Mouse (Mus musculus): ENCODE measurements around the gene Zswim3.
"Not testable (repeated sequence)": the region's sequence is repeated elsewhere in the genome, so short reads cannot be mapped to it uniquely, and the experiment has no call there.

The Zswim3 gene

DNA sequence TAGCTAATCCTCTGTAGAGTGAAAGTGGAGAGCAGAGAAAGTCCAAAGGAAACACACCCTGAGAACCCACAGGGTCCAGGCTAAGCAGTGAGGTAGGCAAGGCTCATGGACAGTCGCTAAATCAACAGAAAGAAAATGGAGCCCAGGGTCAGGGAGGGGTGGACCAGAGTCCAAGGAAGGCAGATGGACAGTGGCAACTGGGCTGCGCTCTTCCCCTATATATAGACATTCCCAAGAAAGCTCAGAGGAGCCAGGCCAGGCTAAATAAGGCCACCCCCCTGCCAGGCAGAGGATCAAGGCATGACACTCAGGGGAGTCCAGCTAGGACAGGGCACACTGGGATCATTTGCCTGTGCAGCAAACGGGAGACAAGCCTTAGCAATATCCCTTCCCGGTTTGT is 23.0 kb upstream of the Zswim3 start:
- no peak for DNase-seq (ENCODE audit: low spot score in 2 of 2)

DNA sequence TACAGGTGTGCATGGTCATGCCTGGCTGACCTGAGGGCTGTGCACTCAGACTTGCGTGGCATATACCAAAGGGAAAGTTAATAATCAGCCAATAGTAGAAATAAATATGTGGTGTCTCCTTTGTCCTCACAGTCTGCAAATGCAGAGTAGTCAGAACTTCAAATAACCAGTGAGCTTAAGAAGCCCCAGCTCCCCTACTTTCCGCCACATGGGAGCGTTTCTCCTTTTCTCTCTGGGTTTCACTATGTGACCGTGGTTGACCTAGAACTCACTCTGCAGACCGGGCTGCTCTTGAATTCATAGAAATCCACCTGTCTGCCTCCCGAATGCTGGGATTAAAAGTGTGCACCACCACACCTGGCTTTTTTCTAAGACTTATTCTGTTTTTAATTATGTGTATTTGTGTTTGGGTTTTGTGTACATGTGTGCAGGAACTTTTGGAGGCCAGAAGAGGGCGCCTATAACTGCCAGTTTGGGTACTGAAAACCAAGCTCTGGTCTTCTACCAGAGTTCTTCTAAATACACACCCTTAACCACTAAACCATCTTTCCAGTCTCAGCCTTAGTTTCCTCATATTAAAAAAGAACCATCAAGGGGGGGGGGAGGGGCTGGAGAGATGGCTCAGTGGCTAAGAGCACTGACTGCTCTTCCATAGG is 20.8 kb upstream of the Zswim3 start:
- no peak for DNase-seq (ENCODE audit: low spot score in 2 of 2)

DNA sequence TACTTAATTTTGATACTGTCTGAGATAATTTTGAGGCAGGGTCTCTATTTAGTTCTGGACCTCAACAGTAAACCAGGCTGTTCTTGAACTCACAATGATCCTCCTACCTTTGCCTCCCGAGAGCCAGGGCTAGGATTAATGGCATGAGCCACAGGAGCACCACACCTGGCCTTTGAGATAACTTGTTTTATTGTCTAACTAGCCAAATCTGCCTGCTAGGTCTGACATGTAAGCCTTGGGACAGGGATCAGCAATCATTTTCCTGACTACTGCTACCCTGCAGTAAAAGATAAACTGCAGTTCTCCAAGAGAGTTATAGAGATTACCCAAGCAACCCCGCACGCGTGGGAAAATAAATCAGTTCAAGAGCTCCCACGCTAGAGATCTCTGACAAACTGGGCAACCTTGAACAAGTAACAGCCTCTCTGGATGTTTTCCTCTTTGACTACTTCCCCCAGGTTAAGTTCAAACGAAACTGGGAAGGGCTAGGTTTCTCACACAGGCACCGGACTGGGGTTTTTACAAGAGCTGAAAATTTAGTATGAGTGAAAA is 20.0 kb upstream of the Zswim3 start:
- DNase-seq (ENCODE audit: low spot score in 2 of 2): no peak

DNA sequence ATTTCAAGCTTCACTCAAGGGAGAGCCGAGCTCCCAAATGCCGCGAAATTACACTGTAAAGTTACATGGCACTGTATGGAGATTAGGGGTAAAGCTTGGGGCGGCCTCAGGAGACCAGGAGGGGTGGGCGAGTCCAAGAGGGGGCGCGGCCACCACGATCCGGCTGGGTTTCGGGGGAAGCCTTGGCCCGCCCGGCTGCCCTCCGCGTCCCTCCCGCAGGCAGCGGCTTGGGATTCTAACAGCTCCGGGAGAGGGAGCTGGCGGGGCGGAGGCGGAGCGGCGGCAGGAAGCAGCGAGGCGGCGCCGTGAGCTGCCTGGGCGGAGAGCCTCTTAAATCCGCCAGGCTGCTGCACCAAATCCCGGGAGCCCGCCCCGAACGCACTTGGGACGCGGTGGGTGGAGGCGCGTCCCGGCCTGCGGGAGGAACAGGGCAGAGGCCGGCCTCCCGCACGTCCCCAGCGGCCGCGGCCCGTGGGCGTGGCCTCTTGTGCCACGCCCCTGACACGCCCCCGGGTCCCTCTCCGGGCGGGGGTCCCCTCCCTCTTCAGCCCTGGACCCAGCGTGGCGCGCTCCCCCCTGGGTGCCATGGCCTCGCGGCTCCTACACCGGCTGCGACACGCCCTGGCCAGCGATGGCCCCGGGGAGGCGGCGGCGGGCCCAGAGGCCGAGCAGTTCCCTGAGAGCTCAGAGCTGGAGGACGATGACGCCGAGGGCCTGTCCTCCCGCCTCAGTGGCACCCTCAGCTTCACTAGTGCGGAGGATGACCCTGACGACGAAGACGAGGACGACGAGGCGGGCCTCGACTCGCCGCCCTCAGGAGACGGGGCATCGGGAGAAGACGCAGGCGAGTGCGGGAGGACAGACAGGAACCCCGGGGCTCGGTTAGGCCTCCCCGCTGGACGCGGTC is 19.2 kb upstream of the Zswim3 start, which contains the start of gene Snx21:
TSS of gene Snx21 (plus strand) at position 343 of the 907 bp plus-strand sequence.
- DNase-seq (ENCODE audit: low spot score in 2 of 2): peak; percentile 63 to 73

DNA sequence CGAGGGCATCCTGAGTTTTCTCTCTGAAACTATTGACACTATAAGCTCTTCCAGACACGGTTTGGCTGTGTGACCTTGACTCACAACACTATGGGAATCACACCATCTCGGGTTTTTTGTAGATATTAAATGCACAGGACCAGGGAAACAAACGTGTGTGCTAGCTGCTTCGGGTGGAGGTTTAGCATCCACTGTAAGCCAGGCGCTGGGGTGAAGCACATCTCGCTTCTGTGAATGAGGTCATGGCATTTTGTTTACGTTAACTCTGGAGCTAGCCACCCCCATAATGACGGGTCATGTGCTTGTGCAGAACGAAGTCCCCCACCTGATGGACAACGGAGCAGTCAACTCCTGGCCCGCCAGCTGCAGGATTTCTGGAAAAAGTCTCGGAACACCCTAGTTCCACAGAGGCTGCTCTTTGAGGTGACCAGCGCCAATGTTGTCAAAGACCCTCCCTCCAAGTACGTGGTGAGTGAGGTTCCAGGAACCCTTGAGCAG is 18.5 kb upstream of the Zswim3 start:
- DNase-seq (ENCODE audit: low spot score in 2 of 2): peak in 1 of 2 experiments; percentile 31

DNA sequence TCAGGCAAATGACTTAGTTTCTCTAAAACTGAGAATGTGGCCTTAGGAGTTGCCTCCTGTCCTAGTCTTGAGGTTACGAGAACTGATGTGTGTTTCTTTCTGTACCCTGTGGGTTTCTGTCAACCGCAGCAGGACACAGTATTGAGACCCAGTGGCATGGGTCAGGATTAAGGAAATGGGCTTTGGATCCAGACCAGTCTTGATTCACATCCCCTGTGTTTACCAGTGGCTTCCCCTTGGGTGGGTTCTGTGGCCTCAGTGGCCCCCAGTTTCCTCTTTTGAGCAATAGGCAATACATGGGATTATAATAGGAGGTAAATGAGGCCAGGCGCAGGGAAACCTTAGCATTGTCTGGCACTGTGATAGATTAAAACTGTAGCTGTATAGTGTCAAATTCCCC is 17.9 kb upstream of the Zswim3 start:
- DNase-seq (ENCODE audit: low spot score in 2 of 2): no peak

DNA sequence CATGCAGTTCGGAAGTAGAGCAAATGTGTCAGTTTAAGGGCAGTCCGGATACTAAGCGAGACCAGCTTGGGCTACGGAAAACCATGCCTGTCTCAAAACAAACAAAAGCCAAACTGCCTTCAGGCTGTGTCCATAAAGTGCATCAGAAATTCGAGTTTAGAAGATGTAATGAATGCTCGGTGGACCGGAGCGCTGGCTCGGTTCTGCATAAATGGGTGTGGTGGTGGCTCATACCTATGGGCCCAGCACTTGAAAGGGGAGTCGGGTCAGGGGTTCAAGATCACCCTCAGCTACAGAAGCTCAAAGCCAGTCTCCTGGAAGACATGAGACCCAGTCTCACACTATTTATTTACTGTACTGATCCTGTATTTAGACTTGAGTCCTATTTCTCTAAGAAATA is 17.1 kb upstream of the Zswim3 start:
- DNase-seq (ENCODE audit: low spot score in 2 of 2): no peak

DNA sequence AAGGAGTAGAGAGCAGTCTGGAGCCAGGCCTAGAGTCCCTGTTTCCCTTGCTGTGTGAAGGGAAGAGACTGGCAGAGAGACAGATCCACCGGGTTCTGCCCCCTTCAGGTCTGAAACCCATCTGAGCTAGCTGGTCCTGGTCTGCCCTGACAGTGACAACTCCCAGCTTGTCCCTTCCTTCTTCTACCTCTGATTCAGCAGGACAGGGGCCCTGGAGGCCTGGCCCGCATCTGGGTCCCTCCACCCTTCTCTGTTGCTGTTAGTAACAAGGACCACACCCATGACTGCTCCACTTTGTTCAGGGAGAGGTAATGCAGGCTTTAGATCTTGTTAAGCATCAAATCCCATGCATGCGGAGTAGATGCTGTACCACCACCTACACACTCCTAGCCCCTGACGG is 16.5 kb upstream of the Zswim3 start:
- DNase-seq (ENCODE audit: low spot score in 2 of 2): no peak

DNA sequence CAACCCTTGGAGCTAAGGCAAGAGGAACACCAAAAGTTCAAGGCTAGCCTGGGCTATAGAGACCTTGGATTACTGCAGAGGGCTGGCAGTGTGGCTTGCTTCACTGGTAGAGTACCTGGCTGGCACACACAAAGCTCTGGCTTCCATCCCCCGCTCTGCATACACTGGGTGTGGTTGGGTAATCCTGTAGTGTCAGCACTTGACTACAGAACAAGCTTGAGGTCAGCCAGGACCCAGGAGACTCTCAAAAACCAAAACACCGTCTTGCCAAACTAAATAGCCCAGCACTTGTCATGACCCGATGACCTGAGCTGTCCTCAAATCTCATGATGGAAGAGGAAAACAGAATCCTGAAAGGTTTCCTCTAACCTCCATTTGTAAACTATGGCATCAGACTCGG is 14.4 kb upstream of the Zswim3 start:
- no peak for DNase-seq (ENCODE audit: low spot score in 2 of 2)

DNA sequence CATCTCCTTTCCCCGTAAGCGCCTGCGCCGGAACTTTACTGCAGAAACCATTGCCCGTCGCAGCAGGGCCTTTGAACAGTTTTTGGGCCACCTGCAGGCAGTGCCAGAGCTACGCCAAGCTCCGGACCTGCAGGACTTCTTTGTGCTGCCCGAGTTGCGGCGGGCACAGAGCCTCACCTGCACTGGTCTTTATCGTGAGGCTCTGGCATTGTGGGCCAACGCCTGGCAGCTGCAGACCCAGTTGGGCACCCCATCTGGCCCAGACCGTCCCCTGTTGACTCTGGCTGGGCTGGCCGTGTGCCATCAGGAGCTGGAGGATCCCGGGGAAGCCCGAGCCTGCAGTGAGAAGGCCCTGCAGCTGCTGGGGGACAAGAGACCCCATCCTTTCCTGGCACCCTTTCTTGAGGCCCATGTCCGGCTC is 13.0 kb upstream of the Zswim3 start:
- DNase-seq (ENCODE audit: low spot score in 2 of 2): no peak

DNA sequence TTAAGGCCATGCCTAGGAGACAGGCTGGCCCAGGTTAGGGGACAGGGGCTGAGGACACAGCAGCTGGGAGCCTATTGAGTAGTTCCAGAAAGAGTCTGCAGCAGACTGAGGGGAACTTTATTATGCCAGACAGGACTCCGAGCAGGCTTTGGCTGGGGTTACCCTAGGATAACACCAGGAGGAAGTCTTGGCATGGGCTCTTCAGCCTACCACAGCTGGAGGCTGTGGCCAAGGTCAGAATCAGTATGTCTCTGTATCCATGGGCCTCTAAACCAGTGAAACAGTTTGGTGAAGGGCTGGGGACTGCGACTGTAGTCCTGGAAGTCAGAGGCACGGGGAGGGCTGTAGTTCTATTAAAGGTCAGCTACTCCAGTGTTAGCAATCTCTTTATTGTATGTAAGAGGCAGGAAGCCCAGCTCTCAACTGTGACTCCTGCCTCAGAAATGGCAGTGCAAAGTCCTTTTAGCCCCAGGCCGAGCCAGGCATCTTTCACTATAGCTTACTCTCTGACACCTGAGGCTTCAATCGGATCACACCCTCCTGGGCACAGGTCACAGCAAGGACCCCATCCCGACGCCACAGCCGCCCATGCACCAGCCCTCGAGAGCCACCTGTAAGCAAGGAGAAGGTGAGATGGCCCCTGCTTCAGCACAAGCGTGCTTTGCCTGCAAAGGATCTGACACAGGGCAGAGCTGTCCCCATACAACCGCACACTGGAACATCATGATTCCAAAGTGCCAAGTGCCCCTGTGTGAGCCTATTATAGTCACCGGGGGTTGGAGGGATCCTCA is 12.3 kb upstream of the Zswim3 start:
- no peak for DNase-seq (ENCODE audit: low spot score in 2 of 2)

DNA sequence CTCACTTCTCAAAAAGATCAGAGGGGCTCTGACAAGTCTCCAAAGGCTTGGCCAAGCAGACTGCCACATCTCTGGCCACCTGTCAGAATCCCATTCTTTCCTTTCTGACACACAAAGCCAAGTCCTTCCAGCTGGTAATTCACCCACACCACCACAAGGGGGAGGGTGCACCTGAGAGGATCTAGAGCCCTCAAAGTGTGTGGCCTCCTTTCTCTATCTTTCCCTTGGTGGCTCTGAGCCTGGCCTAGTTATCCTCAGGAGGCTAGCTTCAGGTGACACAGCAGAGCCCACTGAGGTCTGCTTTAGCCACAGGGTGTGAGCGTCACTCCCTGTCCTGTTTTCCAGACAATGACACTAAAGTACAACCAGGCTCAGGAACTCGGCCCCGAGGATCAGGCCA is 11.7 kb upstream of the Zswim3 start:
- DNase-seq (ENCODE audit: low spot score in 2 of 2): peak; percentile 48 to 55

DNA sequence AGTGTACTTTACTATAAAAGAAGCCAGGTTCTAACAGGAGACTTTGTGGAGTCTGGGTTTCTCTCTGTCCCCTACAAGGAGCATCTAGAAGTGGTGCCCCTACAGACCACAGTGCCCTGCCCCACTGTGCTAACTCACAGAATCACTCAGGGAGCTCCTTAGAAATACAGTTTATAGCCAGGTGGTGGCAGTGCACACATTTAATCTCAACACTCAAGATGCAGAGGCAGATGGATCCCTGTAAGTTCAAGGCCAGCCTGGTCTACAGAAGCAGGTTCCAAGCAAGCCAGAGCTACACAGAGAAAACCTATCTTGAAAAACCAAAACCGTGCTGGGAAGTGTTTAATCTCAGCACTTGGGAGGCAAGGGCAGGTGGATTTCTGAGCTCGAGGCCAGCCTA is 11.1 kb upstream of the Zswim3 start:
- no peak for DNase-seq (ENCODE audit: low spot score in 2 of 2)

DNA sequence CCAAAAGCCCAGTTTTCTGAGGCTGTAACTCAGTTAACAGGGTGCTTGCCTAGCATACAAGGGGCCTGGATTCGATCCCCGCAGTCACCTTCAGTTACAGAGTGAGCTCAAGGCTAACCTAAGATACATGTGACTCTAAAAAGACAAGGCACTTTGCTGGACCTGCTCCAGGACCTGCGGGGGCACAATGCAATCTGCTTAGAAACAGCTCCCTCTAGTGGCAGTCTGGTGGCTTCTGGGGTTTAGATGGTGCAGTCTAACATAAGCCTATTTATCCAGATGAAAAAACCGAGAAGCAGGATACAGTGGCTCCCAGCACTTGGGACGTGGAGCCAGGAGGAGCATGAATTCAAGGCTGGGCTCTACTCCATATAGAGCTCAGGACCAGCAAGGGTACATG is 10.6 kb upstream of the Zswim3 start:
- peak; percentile 68 to 76 for DNase-seq (ENCODE audit: low spot score in 2 of 2)

DNA sequence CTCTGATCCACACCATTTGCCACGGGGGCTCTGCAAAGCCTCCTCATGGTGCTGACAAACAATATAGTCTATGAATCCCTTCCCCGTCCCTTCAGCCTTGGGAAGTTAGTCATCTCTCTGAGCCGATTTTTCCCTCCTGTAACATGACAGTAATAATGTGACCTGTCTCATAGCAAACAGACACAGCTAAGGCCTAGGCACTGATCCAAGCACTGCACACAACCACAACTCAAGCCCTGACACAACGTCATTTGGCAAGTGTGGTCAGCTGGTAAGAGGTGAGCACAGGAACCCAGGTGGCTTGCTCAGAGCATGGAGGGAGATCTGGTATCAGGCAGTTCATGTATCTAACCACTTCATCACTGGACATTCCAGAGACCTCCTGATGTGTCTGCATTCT is 9.0 kb upstream of the Zswim3 start:
- DNase-seq (ENCODE audit: low spot score in 2 of 2): no peak

DNA sequence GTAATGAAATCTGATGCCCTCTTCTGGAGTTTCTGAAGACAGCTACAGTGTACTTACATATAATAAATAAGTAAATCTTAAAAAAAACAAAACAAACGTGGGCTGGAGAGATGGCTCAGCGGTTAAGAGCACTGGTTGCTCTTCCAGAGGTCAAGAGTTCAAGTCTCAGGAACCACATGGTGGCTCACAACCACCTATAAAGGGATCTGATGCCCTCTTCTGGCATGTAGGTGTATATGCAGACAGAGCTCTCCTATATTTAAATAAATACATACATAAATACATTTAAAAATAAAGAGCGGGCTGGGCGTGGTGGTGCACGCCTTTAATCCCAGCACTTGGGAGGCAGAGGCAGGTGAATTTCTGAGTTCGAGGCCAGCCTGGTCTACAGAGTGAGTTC is 6.3 kb upstream of the Zswim3 start:
- not testable (repeated sequence) for DNase-seq (ENCODE audit: low spot score in 2 of 2)

DNA sequence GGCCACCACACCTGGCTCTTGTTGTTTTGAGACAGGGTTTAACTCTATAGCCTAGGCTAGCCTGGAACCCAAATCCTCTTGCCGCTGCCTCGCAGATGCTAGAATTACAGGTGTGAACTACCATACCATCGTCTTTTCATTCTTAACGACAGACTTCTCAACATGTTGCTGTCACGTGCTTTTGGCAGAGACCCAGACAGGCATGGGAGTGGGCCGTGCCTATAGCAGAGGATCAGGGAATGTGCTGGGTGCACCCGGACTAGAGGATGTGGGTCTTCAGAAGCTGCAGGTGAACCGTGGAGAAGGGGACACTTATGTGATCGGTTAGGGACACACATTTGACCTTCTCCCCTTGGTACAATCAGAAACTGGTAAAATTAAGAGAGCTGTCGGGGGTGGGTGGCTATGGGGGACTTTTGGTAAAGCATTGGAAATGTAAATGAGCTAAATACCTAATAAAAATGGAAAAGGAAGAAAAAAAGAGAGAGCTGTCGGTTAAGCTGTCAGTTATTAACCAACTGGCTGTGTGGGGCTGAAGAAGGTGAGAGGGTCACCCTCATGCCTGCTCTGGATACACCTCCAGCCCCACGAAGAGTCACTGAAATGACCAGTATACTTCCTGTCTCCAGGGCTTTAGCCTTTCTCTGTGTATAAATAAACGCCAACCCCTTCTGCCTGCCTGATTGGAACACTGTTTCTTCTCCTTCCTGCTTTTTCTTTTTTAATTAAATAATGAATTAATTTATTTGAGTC is 4.5 kb upstream of the Zswim3 start:
- no peak for DNase-seq (ENCODE audit: low spot score in 2 of 2)

DNA sequence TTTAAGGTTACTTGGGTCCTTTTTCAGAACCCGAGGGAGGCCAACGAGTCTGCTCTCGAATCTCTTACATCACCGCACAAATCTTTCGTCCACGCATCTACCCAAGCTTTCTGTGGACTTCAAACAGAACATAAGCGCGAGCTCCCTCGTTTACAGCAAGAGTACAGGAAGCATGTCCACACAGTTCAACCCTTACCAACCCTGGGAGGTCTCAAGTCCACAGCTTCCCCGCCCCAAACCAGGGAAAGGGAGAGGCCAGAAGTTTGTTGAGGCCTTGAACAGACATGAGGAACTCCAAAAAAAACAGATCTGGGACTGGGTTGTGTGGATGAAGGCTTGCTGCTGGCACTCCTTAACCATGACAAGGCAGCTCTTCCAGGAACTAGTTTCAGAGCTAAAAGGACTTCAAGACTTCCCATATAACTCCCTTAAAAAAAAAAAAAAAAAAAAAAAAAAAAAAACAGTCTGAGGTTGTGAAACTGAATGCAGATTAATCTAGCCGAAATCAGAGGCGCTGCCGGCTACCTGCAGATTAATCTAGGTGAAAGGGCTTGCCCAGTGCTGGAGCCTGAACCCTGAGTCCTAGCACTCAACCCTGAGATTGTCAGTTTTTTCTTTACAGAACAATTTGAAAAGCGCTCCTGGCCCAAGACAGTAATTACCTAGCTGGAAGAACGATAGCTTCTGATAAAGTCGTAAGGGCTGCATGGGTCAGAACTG is 1.5 kb upstream of the Zswim3 start:
- no peak for DNase-seq (ENCODE audit: low spot score in 2 of 2)

DNA sequence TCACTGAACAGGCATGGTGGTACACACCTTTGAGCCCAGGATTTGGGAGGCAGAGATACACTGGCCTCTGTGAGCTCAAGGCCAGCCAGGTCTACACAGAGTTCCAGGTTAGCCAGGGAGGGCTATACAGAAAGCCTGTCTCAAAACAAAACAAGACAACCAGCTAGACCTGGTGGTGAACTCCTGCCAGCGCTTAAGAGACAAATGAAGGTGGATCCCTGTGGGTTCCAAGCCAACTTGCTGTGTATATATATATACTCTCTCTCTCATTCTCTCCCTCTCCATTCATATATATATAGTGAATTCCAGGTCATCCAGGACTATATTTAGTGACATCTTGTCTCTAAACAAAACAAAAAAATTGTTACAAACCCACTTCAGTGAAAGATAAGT is 981 bp upstream of the Zswim3 start:
- no peak for DNase-seq (ENCODE audit: low spot score in 2 of 2)

DNA sequence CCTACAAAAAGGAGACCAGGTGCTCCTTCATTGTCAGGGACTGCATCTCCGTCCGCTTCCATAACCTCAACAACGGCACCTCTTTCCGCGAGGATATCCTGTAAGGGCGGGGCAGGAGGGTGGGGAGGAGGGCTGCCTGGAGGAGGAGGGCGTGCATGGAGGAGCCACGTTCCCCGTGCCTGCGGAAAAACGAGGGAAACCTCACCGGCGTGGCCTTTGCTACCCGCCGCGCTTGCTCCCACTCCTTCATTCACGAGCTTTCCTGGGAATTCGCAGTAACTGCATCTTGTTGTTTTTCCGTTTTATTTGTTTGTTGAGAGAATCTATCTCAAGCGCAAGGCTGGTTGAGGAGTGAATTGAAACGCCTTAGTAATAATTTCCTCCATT is 427 bp downstream of the Zswim3 start:
- no peak for DNase-seq (ENCODE audit: low spot score in 2 of 2)

DNA sequence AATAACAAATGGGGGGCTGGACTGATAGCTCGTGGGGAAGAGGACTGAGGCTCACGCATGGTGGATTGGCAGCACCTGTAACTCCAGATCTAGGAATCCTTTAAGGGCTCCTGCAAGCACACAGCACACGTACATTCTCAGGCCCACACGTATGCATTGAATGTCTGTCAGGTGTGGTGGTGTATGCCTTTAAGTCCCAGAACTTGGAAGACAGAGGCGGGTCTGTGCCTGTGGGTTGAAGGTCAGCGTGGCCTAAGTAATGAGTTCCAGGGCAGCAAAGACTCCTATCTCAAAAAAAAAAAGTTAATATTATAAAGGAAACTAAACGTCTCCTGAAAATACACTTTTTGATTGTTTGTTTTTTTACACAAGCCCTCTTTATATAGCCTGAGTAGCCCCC is 1.7 kb downstream of the Zswim3 start:
- DNase-seq (ENCODE audit: low spot score in 2 of 2): no peak
